Mouse (Mus musculus) adrenal gland, postnatal 14 days (tissue): ENCODE data around the gene Chrm5. TPM values are rescaled to one million over a fixed set of nuclear protein-coding genes. Genes with fewer than 3 reads are reported as not detected.
"Not testable (repeated sequence)": the region's sequence is repeated elsewhere in the genome, so short reads cannot be mapped to it uniquely, and the experiment has no call there.

ENCODE experiments used
- DNase-seq: peaks from one replicate; pipeline ENCODE4 v3.0.0; 2021; ENCODE audit warnings: mixed read lengths
- total RNA-seq: library from RNA; stranded (reverse); gene quantifications from 2 replicates; pipeline ENCODE4 v1.2.3, GENCODE M21; 2021

Chrm5 gene
- total RNA-seq, 1 experiment from 2014 or later, result not detected

DNA sequence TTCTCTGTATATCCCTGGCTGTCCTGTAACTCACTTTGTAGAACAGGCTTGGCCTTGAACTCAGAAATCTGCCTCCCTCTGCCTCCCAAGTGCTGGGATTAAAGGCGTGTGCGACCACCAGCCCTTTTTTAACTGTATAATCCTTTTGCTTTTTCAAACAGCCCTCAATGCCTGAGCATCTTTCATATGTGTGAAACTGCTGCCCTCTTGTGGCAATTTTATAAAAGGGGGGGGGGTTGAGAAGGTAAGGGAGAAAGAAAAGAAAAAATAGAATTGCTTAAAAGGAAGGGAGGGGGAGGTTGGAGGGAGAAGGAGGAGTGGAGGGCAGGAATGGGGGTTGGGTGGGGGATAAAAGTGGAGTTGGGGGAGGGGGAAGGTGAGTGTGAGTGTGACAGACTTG is 995 bp upstream of the Chrm5 start:
- DNase-seq, result peak; percentile 49

GRCm38 (mm10) chr2:112476554-112476953 is 4.0 kb downstream of the Chrm5 start:
- no peak for DNase-seq

- DNase-seq, result no peak
Observed at GRCm38 (mm10) chr2:112474997-112475724, 5.4 kb downstream of the Chrm5 start.

DNA sequence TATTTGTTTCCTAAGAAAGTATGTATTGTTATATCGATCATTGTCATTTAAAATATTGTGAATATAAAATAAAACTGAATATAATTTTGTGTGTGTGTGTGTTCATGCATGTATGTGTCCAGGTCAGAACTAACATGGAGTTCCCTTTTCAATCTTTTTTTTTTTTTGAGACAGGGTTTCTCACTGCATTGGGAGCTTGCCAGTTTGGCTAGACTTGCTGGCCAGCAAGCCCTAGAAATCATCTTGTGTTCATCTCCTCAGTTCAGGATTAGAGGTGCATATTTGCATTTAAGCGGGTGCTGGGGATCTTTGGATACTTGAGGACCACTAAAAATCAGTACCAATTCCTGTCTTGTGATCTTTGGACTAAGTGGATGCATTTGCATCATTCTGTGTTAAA is 8.5 kb downstream of the Chrm5 start:
- no peak for DNase-seq

GRCm38 (mm10) chr2:112470961-112471381 is 9.6 kb downstream of the Chrm5 start:
- DNase-seq, result no peak

DNA sequence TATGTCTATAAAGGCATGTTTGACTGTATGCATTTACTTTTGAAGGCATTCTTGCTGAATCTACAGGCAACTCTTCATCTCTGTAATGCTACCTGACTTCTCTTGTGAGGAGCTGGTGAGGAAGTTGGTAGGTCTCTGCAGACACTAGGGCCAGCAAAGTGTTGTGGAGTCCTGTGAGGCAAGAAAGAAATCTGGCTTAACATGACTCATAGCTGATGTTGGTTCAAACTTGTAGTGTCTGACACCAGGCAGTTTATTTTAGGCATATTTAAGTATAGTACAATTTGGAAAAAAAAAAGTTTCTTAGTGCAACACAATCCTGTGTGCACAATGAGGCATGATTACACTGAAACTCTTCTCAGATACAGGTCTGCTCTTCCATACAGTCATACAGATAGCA is 11.0 kb downstream of the Chrm5 start:
- DNase-seq, result no peak

DNA sequence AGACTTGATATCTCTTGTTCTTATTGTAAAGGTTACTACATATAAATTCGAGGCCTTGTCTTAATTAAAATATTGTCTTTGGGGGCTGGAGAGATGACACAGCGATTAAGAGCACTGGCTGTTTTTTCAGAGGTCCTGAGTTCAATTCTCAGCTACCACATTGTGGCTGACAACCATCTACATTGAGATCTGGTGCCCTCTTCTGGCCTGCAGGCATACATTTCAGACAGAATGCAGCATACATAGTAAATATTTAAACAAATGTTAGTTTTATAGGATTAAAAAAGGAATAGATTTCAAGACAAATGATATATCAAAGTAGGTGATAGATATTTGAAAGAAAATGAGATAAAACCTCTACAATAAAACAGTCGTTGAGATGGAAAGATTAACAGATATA is 20.0 kb downstream of the Chrm5 start:
- no peak for DNase-seq

DNA sequence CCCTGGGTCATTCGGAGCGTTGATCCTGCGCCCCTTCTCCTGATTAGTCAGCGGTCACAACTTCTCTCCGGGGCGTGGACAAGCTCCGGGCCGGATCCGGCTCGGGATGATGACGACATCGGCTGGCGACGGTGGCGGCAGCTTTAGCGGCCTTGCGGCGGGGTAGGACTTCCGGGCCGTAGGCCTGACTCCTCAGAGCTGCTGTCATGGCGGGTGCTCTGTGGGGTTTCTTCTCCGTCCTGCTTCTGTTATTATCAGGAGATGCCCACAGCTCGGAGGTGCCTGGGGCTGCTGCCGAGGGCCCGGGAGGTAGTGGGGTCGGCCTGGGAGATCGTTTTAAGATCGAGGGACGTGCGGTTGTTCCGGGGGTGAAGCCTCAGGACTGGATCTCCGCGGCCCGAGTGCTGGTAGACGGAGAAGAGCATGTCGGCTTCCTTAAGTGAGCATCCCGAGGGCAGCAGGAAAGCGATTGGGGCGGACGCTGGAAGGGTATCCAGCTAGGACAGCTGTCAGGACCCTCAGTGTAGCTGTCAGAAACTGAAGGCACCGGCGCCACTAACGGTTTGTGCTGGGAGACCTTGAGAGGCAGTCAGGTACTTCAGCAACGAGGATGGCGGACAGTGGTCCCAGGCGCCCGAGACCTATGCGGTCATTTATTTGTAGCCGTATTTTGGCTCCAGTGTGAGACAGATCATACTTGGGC is 25.6 kb downstream of the Chrm5 start, which contains the start of gene Emc7:
Gene Emc7 (plus strand): TSS at position 136 of the 703 bp plus-strand sequence.
- DNase-seq, result peak; percentile 100

DNA sequence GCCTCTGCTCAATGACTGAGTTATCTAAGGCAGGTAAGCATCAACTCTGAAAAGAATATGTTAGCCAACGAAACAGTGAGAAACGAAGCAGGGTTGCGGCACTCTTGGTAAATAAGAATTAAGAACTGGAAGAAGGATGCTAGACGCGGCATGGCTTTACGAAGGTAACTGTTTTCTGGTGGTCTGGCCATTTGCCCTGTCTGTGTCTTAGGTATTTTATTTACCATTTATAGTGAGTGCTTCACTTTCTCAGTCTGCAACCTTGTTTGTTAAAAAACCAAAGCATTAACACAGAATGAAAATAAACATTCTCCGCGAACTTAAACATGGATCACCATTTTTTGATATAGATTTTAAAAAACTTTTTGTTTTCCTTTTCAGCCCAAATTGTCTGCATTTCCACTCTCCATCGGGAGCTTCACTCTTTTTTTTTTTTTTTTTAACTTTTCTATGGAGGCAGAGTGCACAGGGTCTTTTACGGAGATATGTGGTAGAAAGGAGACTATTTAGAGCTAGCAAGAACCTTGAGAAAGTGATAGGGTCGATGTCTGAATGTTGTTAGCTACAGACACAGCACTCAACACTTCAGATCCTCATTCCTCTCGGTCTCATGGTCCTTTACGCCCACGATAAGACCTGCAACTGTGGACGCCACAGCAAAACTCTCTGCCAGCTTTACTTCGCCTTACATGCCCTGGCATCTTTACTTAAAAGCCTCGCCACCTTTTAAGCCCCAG is 26.3 kb downstream of the Chrm5 start:
- DNase-seq, result no peak

- DNase-seq, result not testable (repeated sequence)
Observed at GRCm38 (mm10) chr2:112452513-112452912, 28.1 kb downstream of the Chrm5 start.

- peak; percentile 45 for DNase-seq
Observed at GRCm38 (mm10) chr2:112449597-112450296, 30.8 kb downstream of the Chrm5 start.

DNA sequence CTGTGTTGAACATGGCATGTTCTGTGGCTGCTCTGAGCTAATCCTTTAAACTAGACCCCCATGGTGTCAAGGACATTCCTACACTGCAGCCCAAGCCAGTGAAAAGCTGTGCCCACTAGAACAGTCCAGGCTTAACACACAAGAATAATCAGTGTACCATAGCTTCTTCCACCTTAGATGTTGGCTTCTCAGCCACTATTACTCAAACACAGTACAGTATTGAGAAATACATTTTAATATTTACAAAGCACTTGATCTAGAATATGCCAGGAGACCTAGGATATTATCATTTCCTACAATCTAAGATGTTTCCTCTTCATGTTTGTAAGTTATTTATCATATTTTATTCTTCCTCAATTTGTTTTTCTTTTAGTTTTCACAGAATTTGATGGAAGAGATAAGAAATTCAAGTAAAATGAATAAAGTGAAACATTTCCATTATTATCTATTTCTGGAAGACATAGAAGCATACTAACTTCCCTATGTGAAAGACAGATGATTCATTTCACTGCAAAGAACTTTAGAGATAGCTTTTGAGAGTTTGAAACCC is 32.0 kb downstream of the Chrm5 start:
- no peak for DNase-seq

GRCm38 (mm10) chr2:112448046-112448445 is 32.5 kb downstream of the Chrm5 start:
- not testable (repeated sequence) for DNase-seq

DNA sequence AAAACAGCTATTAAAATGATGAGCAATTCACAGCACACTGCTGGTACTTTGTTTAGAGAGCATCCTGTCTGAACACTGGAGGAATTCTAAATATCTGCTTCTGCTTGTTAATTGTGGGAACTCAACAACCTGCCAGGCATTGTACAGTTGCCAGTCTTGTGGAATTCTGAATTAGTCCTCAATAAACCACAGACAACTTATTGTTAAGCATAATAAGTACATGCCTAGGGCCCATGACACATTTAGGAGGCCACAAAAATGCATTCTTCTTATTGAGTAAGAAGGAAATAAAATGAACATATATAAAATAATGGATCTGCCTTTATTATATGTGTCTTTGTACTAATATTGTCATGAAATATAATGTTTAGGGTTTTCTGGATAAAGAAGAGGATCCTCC is 35.1 kb downstream of the Chrm5 start:
- DNase-seq, result no peak

DNA sequence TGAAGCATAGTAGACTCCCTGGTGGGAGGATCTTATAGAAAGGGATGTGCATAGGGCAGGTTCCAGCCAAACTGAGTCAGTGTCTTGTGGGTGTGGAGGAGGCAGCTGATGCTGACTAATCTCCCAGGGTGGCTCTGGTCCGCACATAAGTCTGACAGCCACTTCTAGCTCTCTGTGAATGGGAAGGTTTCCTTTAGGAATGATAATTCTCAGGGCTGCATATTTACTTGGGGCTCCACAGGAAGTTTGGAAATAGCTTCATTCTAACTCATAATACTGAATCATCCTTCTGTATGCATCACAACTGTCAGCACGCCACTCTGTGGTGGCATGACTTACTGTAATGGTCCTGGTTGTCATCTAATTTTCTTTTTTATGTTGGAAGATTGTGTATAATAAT is 37.1 kb downstream of the Chrm5 start:
- no peak for DNase-seq

- DNase-seq, result no peak
Observed at GRCm38 (mm10) chr2:112437589-112437988, 43.0 kb downstream of the Chrm5 start.

- no peak for DNase-seq
Observed at GRCm38 (mm10) chr2:112436292-112436691, 44.3 kb downstream of the Chrm5 start.

GRCm38 (mm10) chr2:112433359-112433758 is 47.2 kb downstream of the Chrm5 start:
- DNase-seq, result no peak

- no peak for DNase-seq
Observed at GRCm38 (mm10) chr2:112432523-112432922, 48.0 kb downstream of the Chrm5 start.

GRCm38 (mm10) chr2:112430403-112430802 is 50.2 kb downstream of the Chrm5 start:
- no peak for DNase-seq

- DNase-seq, result no peak
Observed at GRCm38 (mm10) chr2:112429665-112430064, 50.9 kb downstream of the Chrm5 start.
